Mouse (Mus musculus) thymus, adult 2 months (tissue): ENCODE measurements around the gene Ufc1.

ENCODE experiments used
- CTCF ChIP-seq: fragments of 200-500 bp; IDR thresholded peaks from 2 replicates; pipeline ENCODE4 v1.5.1; 2012; ENCODE audit warnings: mild to moderate bottlenecking, control low read depth, low read length, moderate library complexity, borderline replicate concordance; ENCODE audit not compliant: control insufficient read depth, poor library complexity, insufficient read depth; ENCODE audit errors: extremely low read depth
- POLR2A ChIP-seq: fragments of 200-500 bp; IDR thresholded peaks from 2 replicates; pipeline ENCODE4 v1.6.1; 2012; ENCODE audit warnings: mild to moderate bottlenecking, low read length, control low read depth, moderate library complexity; ENCODE audit not compliant: control insufficient read depth, poor library complexity, insufficient read depth; ENCODE audit errors: extremely low read depth

GRCm38 (mm10) chr1:171288328-171288727 is 6.5 kb downstream of the Ufc1 start:
- TF ChIP-seq CTCF: no peak
- no peak for TF ChIP-seq POLR2A
